Mouse (Mus musculus) small intestine, adult 2 months (tissue): Measurements from ENCODE around the gene Wbp1. TPM values are rescaled to one million over a fixed set of nuclear protein-coding genes. Genes with fewer than 3 reads are reported as not detected.

Experiments used
- H3K27ac ChIP-seq: fragments of 200-500 bp; 2 replicates; pipeline ENCODE4 v1.5.1; 2012; ENCODE audit warnings: low read depth, low read length, control low read depth, inconsistent platforms; ENCODE audit not compliant: insufficient read depth
- H3K27me3 ChIP-seq: fragments of 200-500 bp; 2 replicates; pipeline ENCODE4 v1.6.1; 2012; ENCODE audit warnings: mild to moderate bottlenecking, moderate library complexity, low read length, inconsistent platforms; ENCODE audit not compliant: control insufficient read depth, insufficient read depth
- H3K36me3 ChIP-seq: fragments of 200-500 bp; 2 replicates; pipeline ENCODE4 v1.6.1; 2012; ENCODE audit warnings: mild to moderate bottlenecking, low read length, control low read depth, inconsistent platforms; ENCODE audit not compliant: control insufficient read depth, insufficient read depth
- H3K4me1 ChIP-seq: fragments of 200-500 bp; 2 replicates; pipeline ENCODE4 v1.6.1; 2012; ENCODE audit warnings: low read length, inconsistent platforms, mixed read lengths; ENCODE audit not compliant: control insufficient read depth, insufficient read depth, insufficient read length
- H3K4me3 ChIP-seq: fragments of 200-500 bp; 2 replicates; pipeline ENCODE4 v1.5.1; 2012; ENCODE audit warnings: low read depth, mild to moderate bottlenecking, control low read depth, inconsistent platforms, low read length, moderate library complexity
- CTCF ChIP-seq: fragments of 200-500 bp; IDR thresholded peaks from 2 replicates; pipeline ENCODE4 v1.5.1; 2012; ENCODE audit warnings: low read depth, mild to moderate bottlenecking, control low read depth, inconsistent platforms, low read length, moderate library complexity, mixed read lengths; ENCODE audit not compliant: insufficient replicate concordance, insufficient read length; ENCODE audit errors: extremely low read depth
- POLR2A ChIP-seq: fragments of 200-500 bp; IDR thresholded peaks from 2 replicates; pipeline ENCODE4 v1.6.1; 2012; ENCODE audit warnings: low read depth, mild to moderate bottlenecking, control low read depth, inconsistent platforms, low read length, moderate library complexity
- WGBS: fragments of 180-500 bp; shearing (Covaris S2); methylation state at CpG from one replicate; pipeline ENCODE4 v1.1.7; 2018; 5-methylcytosine and 5-hydroxymethylcytosine counted together
- polyA plus RNA-seq: library from polyadenylated mRNA; depleted of rRNA; stranded (reverse); fragments of >200 nt; gene quantifications from 2 replicates; pipeline ENCODE4 v1.2.3, GENCODE M21; 2012

Wbp1 gene
- polyA plus RNA-seq, 1 experiment = 183 TPM

DNA sequence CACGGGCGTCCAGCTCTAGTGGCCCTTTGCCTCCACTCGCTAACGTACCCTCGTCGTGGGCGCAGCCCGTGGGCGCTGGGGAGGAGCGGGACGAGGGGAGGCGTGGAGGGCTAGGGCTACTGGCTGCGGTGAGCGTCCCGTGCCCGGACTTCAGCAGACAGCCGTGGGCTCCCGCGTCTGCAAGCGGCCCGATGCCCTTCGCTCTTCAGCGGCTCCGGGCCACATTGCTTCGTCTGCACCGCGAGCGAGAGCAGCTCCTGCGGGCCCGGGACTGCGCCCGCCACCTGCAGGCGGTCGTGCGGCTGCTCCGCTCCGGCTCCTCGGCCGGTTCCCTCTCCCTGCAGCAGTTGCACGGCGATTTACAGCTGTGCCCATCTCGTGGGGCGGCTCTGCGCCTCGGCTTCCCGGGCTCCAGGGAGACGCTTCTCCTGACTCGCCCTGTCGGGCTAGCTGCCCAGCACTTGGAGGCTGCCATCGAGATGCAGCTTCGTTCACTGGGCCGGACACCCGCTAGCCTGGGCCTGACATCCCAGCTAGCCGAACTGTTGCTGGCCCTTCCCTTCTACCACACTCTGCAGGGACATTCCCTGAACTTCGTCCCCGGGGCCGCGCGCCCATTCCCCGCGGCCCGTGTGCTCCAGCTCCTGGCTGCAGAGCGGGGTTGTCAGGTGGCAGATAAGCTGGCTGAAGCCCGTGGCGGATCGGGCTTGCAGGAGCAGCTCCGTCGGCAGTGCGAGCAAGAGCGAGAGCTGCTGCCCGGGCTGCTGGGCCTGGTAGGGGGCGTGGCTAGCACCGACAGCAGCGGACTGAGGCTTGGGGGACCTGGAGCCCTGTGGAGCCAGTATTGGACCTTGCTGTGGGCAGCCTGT lies 19.4 kb downstream of the Wbp1 start:
- no peaks in the 10 kb centered on the region for H3K27me3 ChIP-seq
- TF ChIP-seq POLR2A = peak; percentile 31; the same call in 1 of the 2 replicates
- TF ChIP-seq CTCF = peak; percentile 31; the same call in 1 of the 2 replicates
- H3K36me3 ChIP-seq = peaks cover 3% of the 10 kb centered on the region; the same call in 1 of the 2 replicates
- under 1% methylated on average over 73 of the region's 74 CpGs for WGBS
- peak overlapping the region; percentile 86 for H3K4me3 ChIP-seq
- peaks cover 13% of the 10 kb centered on the region for H3K4me1 ChIP-seq
- H3K27ac ChIP-seq = peak overlapping the region; percentile 77

DNA sequence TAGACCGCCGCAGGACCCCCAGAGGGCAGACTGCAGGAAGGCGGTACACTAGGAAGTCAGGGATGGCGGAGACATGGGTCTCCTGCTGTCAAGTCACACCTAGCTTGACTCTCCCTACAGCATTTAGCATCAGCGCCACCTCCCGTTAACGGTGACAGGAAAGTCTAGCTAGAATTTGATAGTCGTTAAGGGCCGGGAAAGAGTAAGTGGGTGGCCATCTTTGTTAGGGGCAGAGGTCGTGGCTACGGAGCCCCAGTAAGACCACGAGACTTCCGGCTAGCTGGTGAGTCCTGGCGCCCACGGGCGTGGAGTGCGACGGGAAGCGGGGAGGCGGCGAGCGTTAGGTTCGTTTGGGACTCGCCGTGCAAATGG lies 20.1 kb downstream of the Wbp1 start, which contains the start of the genes Ccdc142 and Gm42688:
Gene Ccdc142 (plus strand): TSS at position 286 of the 372 bp plus-strand sequence.
Gene Gm42688 (plus strand): TSS at position 302 of the 372 bp plus-strand sequence.
- H3K27ac ChIP-seq = peak within 1 kb of the TSS; percentile 77
- peaks cover 2% of the 10 kb centered on the region; the same call in 1 of the 2 replicates for H3K36me3 ChIP-seq
- H3K4me3 ChIP-seq = peak within 1 kb of the TSS; percentile 86
- H3K27me3 ChIP-seq = no peaks in the 10 kb centered on the region
- peak; percentile 47; the same call in 1 of the 2 replicates for TF ChIP-seq POLR2A
- TF ChIP-seq CTCF = peak; percentile 53; the same call in 1 of the 2 replicates
- H3K4me1 ChIP-seq = peaks cover 13% of the 10 kb centered on the region
- under 1% methylated on average over 25 of the region's 25 CpGs for WGBS

DNA sequence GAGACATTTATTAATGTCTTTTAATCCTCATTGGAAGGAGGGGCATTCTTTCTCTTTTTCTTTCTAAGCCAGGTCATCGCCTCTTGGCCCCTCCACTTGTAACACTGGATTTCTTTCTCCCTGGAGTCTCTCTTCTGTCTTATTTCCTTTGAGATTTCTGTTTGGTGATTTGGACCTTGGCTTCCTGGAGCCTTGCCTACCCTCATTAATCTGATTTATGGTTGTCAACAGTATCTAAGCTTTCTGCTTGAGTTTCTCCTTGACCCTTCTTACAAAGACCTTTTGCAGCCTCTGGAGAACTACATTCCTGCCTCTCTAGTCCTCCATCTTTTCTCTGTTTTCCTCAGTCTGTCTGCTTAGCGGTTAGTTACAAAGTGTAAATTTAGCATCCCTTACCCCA lies 22.9 kb downstream of the Wbp1 start:
- 31% methylated on average over 2 of the region's 2 CpGs for WGBS
- peaks cover 11% of the 10 kb centered on the region for H3K4me1 ChIP-seq
- no peak overlapping the region; the same call in 1 of the 2 replicates for H3K27ac ChIP-seq
- no peak overlapping the region for H3K4me3 ChIP-seq
- TF ChIP-seq CTCF (no peak), POLR2A (no peak)
- no peaks in the 10 kb centered on the region for H3K36me3 ChIP-seq
- no peaks in the 10 kb centered on the region for H3K27me3 ChIP-seq

DNA sequence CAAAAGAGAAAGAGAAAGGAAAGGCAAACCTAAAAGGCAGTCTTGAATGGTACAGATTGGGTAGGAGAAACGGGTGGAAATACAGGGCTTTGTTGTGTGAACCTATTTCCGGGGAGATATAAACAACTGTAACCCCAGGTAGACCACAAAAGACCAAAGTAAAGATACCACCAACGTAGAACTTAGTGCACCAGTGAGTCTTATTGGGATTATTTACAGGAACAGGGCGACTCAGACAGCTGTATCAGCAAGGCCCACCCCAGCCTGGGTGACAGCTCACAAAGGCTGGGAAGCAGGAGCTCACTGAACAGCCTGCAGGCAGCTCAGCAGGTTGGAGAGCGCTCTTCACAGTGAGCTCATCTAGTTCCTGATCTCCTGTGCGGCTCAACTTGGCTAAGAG lies 25.4 kb downstream of the Wbp1 start:
- 77% methylated on average over 6 of the region's 6 CpGs for WGBS
- Histone ChIP-seq H3K36me3 (no peaks in the 10 kb centered on the region), H3K4me3 (no peak overlapping the region), H3K27me3 (no peaks in the 10 kb centered on the region), H3K4me1 (peaks cover 4% of the 10 kb centered on the region; the same call in 1 of the 2 replicates), H3K27ac (no peak overlapping the region)
- TF ChIP-seq CTCF (no peak), POLR2A (no peak)

DNA sequence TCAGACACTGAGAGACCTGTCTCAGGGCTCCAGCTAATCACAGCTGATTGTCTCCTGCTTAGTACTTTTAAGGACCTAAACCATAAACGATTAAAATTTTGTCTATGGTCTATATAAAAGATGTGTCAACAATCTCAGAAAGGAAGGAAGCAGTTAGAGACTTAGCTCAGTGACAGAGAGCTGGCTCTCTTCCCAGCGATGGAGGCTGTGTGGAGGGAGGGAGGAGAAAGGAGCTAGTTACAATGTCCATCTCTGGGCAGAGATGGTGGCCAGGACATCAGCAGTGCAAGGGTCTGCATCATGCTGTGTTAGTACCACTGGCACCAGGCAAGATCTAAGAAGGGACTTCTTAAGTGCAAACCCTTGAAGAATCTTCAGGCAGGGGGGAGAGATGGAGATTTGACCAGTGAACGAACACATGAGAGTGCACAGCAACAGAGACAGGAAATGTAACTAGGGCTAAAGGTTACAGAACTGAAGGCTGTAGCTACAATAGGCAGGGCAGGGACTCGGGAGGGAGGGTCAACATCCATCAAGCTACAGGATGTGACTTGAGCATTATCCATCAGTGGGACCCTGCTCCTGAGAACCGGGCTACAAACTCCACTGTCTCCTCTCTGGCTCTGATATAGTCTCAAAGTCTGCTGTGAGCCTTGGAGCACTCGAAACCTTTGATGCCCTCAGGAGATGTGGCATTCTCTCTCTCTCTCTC lies 28.8 kb downstream of the Wbp1 start:
- Histone ChIP-seq H3K4me3 (no peak overlapping the region), H3K27ac (no peak overlapping the region), H3K4me1 (peaks cover 6% of the 10 kb centered on the region), H3K36me3 (no peaks in the 10 kb centered on the region), H3K27me3 (peaks cover 17% of the 10 kb centered on the region)
- TF ChIP-seq CTCF (no peak), POLR2A (no peak)
- 18% methylated on average over 6 of the region's 6 CpGs for WGBS

DNA sequence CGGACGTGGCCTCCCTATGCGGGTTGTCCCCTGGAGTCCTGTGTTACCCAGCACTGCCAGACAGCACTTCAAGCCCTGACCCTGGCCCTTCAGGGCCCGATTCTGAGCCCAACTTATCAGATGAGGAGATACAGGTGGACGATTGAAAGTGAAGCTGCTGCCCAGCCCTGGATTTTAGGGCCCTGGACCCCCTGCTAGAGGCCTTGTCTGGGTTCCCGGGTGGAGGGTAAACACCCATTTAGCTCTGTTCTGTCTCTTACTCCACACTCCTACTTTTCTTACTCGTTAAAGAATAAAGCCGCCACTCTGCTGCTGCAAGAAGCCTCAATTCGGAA lies 33.5 kb downstream of the Wbp1 start:
- no peak overlapping the region for H3K27ac ChIP-seq
- H3K27me3 ChIP-seq = peaks cover 43% of the 10 kb centered on the region
- H3K4me1 ChIP-seq = peaks cover 17% of the 10 kb centered on the region
- no peak for TF ChIP-seq POLR2A
- TF ChIP-seq CTCF = no peak
- no peaks in the 10 kb centered on the region for H3K36me3 ChIP-seq
- WGBS = 35% methylated on average over 9 of the region's 9 CpGs
- H3K4me3 ChIP-seq = peak overlapping the region; percentile 44
